9 mouse cellular contexts compared by ENCODE assay signal in the genomic region with DNA sequence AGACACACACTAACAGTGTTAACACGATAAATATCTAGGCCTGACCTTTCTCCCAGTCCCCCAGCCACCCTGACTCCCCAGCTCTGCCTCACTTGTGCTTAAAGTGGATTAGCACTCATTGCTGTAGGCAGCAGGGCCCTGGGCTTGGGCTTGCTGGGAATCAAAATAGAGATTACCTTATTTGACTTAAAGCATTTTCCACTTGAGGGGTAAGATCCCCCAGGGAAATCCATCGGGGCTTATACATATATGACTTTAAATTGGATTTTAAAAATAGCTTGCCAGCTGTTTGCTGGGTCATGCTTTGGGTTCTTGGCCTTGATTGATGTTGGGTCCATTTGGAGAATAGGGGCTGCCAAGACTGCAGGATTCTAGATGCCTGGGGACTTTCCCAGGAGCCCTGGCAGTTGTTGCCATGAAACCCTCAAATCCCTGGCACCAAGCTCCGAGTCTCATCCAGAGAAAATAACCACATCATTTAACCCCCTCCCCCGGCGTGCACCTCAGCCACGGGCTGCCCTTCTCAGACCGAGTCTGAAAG. TPM values are rescaled to one million over a fixed set of nuclear protein-coding genes. Genes with fewer than 3 reads are reported as not detected.
DNase-seq lines count a peak whose midpoint lies in the region; ATAC-seq lines count a peak whose summit lies in the region.
"Had no signal": no experiment of that assay in that cellular context is flagged by ENCODE, and none has a peak within 500 bp of the region (broad histone marks: within the 10 kb centered on the region; RNA-seq: fewer than 3 reads in every experiment).

No protein-coding gene starts in this region.

- no peak overlapping the region for H3K9ac ChIP-seq in hindbrain, embryonic 14.5 days
- H3K9ac ChIP-seq: neural tube, embryonic 12.5 days had no signal

- no peaks in the 10 kb centered on the region for H3K9me3 ChIP-seq in hindbrain, embryonic 14.5 days (ENCODE audit: control insufficient read depth, low read length)
- H3K9me3 ChIP-seq: neural tube, embryonic 12.5 days had no signal

- no peaks in the 10 kb centered on the region for H3K27me3 ChIP-seq in hindbrain, embryonic 14.5 days (ENCODE audit: control insufficient read depth, insufficient read depth, low read length)
- H3K27me3 ChIP-seq: neural tube, embryonic 12.5 days had no signal

- peaks cover 9% of the 10 kb centered on the region; the same call in 1 of the 2 replicates for H3K4me1 ChIP-seq in hindbrain, embryonic 14.5 days (replicated peaks; ENCODE audit: control insufficient read depth, insufficient read depth, low read length)
- H3K4me1 ChIP-seq: neural tube, embryonic 12.5 days had no signal

- ATAC-seq in hindbrain, embryonic 14.5 days (ENCODE audit: low FRiP score), result peak; percentile 77

- H3K36me3 ChIP-seq in hindbrain, embryonic 14.5 days (replicated peaks; ENCODE audit: control insufficient read depth, insufficient read depth), result no peaks in the 10 kb centered on the region
- H3K36me3 ChIP-seq: neural tube, embryonic 12.5 days had no signal

- peak; percentile 33 for DNase-seq in gastrocnemius, adult 18-20 months (ENCODE audit: low spot score)
- no peak for DNase-seq in gastrocnemius, postnatal 36 days
- DNase-seq in lung, postnatal 10 days, result peak; percentile 25
- DNase-seq in lung, postnatal 4 days, result no peak
- peak; percentile 58 for DNase-seq in hindbrain, embryonic 14.5 days (ENCODE audit: low spot score)
- peak; percentile 29 for DNase-seq in retina, embryonic 14.5 days (ENCODE audit: low spot score)
- DNase-seq in T-cell, adult 2 months (ENCODE audit: low spot score), result no peak
- DNase-seq in kidney, adult 9 months, result no peak

- WGBS in hindbrain, embryonic 14.5 days, result 39% methylated on average over 7 of the region's 7 CpGs

- H3K4me2 ChIP-seq in hindbrain, embryonic 14.5 days (replicated peaks), result no peak overlapping the region
- H3K4me2 ChIP-seq: neural tube, embryonic 12.5 days had no signal

- no peak overlapping the region for H3K4me3 ChIP-seq in hindbrain, embryonic 14.5 days (replicated peaks; ENCODE audit: low read length)
- H3K4me3 ChIP-seq: neural tube, embryonic 12.5 days had no signal

- intact Hi-C loops in gastrocnemius, postnatal 36 days (cut with DNase I), result no loop called here

- peak overlapping the region; percentile 68 for H3K27ac ChIP-seq in hindbrain, embryonic 14.5 days
- H3K27ac ChIP-seq: neural tube, embryonic 12.5 days had no signal

RNA-seq across cellular contexts. Expression of gene Mat2a, which starts 15.5 kb away (rescaled TPM):
- 10 to 100 TPM; 97.2 to 98.0 TPM for total RNA-seq in gastrocnemius, adult 18-20 months (2021)
- total RNA-seq in gastrocnemius, postnatal 36 days (2021), result 100 to 1,000 TPM; 128 to 141 TPM
- polyA plus RNA-seq in hindbrain, embryonic 14.5 days (2014; fragmentation: Nextera tagmentation; extraction: Ambion mirVana), result 336 and 338 TPM in 2 replicates

RNA-seq across cellular contexts. Expression of gene Ggcx, which starts 40.8 kb away (rescaled TPM):
- 10 to 100 TPM; 12.2 to 12.7 TPM for total RNA-seq in gastrocnemius, adult 18-20 months (2021)
- 10 to 100 TPM; 12.6 to 13.4 TPM for total RNA-seq in gastrocnemius, postnatal 36 days (2021)
- polyA plus RNA-seq in hindbrain, embryonic 14.5 days (2014; fragmentation: Nextera tagmentation; extraction: Ambion mirVana), result 7.4 and 10.9 TPM in 2 replicates

Comparison
In these comparisons a context has a peak if more than half of its experiments do, and no peak if none do; other contexts are left out.
1. DNase-seq: peak in gastrocnemius, adult 18-20 months (single experiment), lung, postnatal 10 days (single experiment), hindbrain, embryonic 14.5 days (single experiment) and retina, embryonic 14.5 days (single experiment); none in gastrocnemius, postnatal 36 days (0 of 2), lung, postnatal 4 days (0 of 2), T-cell, adult 2 months (single experiment) and kidney, adult 9 months (single experiment).